Mouse (Mus musculus) urinary bladder, postnatal 14 days (tissue): ENCODE results near the gene Oxsr1.
"Not testable (repeated sequence)": the region's sequence is repeated elsewhere in the genome, so short reads cannot be mapped to it uniquely, and the experiment has no call there.

Source experiments
- DNase-seq: peaks from one replicate; pipeline ENCODE4 v3.0.0; 2021; ENCODE audit warnings: low spot score

Gene Oxsr1

DNA sequence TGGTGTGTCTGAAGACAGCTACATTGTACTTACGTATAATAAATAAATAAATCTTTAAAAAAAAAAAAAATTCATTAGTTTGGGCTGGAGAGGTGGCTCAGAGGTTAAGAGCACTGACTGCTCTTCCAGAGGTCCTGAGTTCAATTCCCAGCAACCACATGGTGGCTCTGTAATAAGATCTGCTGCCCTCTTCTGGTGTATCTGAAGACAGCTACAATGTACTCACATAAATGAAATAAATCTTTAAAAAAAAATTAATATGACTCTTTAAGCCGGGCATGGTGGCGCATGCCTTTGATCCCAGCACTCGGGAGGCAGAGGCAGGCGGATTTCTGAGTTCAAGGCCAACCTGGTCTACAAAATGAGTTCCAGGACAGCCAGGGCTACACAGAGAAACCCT lies 47.4 kb downstream of the Oxsr1 start:
- not testable (repeated sequence) for DNase-seq

DNA sequence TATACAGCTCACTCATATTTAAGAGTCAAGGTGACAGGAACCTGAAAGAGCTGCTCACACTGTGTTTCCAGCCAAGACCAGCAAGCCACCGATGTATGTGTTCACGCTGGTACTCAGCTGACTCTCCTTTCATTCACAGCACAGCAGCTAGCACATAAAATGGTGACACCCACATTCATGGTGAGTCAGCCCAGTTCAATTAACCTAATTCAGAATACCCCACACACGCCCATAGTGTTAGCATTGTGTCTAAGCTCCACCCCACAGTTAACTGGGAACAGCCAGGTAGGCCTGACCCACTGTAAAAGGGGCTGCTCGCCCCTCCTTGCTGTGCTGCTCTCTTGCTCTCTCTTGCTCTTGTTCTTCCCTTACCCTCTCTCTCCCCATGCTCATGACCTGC lies 50.7 kb downstream of the Oxsr1 start:
- DNase-seq: no peak

DNA sequence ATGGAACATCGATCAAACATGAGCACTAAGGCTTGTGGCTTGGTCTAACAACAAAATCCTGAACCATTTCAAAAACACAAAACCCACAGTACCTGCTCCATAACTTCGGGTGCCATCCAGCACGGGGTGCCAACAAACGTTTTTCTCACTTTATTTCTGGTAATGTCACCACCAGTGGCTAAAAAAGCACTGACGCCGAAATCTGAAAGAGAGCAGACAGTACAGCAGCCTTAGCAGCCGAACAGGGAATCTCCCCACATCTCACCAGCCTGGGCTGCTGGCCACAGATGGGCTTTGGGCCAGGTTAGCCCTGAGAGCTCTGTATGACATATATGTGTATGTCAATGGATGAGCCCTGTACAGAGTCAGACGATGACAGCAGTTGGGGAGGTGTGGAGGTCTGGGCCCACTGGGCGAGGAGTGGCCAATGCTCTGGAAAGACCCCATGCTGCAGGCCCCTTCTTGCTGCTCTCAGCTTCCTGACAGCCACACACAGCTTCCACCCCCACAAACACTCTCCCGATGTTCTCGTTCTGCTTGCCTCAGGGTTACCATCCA lies 53.6 kb downstream of the Oxsr1 start:
- DNase-seq: no peak

DNA sequence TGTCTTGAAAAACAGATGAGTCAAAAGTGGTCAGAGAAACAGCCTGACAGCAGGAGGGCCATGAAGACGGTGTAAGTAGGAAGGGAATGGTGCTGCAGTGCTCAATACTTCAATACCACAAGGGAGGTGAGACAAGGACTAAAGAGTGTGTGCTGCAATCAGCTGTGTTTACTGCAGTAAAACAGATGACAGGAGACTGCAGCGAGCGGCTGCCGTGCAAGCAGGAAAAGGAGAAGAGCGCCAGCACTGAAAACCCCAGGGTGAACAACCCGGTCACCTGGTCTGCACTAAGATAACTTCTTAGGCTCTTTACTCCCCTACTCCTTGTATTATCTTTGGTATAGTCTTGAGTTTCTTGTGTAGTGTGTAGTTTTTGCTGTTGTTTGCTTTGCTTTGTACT lies 54.1 kb downstream of the Oxsr1 start:
- no peak for DNase-seq

DNA sequence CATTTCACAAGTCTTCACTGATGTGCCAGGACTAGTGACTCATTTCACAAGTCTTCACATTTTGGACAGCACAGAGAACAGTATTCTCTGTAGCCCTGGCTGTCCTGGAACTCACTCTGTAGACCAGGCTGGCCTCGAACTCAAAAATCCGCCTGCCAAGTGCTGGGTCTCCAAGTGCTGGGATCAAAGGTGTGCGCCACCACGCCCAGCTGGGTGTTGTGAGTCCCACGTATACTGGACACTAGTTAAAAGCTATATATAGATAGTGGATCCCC lies 56.2 kb downstream of the Oxsr1 start:
- DNase-seq: not testable (repeated sequence)

DNA sequence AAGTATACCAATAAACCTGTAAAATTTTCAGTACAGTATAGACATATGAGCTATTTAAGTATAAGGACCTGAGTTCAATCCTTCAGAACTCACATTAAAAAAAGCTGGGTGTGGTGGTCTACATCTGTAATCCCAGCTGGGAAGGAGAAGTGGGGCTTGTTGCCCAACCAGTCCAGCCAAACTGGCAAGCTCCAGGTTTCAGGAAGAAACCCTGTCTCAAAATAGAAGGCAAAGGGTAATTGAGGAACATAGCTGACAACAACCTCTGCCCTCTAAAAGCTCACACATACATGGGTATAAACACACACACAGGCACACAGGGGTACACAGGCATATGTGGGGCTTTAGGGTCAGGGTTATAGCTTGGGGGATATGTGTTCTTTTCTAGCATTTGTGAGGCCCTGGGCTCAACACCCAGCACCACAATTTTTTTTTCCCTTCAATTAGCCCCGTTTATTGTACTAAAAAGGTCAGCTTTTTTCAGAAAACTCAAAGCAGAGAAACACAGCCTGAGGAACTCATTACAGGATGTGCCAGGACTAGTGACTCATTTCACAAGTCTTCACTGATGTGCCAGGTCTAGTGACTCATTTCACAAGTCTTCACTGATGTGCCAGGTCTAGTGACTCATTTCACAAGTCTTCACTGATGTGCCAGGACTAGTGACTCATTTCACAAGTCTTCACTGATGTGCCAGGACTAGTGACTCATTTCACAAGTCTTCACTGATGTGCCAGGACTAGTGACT lies 56.7 kb downstream of the Oxsr1 start:
- DNase-seq: not testable (repeated sequence)

DNA sequence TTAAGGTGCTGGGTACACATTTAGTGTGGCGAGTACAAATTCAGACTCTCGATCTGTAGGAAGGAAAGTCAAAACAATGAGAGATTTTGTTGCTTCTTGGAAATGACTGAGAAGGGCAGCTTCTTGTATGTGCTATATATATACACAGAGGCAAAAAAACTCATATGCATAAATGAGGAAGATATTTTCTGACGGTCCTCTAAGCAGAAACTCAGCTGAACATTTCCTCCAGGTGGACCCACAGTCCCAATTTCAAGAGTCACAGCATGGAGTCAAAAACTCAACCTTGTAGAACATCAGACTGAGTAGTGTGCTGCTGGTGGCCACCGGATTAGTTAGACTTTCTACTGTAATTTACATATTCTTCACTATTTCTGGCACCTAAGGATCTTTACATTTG lies 59.2 kb downstream of the Oxsr1 start:
- no peak for DNase-seq

DNA sequence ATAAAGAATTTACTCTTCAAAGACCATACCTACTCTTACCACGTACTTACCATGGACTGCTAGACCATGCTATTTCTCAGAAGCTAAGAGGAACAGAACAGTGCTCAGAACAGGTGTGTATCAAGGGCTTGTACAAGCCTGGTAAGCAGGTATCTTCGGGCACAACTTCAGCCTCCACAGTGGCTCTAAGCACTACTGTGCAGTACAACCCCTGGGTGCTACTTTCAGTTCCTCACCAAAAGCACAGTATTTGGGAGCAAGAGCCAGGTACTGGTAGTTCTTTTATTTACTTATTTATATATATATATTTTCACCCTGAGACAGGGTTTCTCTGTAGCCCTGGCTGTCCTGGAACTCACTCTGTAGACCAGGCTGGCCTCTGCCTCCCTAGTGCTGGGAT lies 61.4 kb downstream of the Oxsr1 start:
- no peak for DNase-seq

DNA sequence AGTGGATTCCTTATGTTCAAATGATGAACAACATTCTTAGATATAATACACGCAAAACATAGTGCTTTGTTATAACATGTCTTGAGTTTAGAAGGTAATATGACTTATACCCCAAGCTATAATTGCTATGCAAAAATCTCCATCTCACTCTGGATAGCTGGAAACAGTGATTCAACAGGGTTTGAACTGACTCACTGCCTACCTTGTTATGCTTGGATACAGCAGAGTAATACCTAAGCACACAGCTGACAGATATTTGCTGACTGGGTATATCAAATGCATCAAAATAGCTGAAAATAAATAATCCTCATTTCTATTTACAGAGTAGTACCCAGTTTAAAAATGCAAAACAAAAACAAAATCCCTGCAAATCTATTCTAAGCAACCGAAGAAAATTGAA lies 63.4 kb downstream of the Oxsr1 start:
- no peak for DNase-seq

DNA sequence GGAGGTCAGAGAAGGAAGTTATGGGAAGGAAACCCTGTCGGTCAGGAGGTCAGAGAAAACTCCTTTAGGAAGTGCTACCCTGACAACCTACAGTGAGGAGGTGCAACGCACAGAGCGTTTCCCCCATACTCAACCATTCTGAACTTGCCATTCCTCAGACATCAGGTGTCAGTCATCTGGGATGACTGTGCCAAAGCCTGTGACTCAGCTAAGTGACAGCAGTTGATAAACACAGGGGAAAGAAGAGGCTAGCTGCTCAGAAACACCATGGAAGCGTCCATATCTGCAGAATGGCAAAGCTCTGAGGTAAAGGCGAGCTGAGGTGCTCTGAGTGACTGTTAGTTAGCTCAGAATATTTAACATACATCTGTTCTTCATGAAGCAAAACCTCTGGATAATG lies 64.1 kb downstream of the Oxsr1 start:
- no peak for DNase-seq

DNA sequence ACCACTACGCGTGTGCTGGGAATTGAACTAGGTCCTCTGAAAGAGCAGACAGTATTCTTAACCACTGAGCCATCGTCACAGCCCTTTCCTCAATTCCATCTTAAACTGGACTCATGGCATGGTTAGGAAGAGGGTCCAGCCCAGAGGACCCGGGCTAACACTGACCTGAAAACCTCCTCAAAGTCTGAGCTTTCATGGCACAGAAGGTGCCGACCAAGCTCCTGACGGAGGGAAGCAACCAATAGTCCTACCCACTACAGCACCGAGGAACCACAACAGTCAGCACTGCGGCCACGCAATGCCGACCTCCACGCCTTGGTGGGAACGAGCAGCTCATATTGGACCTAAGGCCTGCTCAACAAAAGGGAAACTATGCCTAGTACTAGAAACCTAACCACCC lies 66.1 kb downstream of the Oxsr1 start:
- no peak for DNase-seq

DNA sequence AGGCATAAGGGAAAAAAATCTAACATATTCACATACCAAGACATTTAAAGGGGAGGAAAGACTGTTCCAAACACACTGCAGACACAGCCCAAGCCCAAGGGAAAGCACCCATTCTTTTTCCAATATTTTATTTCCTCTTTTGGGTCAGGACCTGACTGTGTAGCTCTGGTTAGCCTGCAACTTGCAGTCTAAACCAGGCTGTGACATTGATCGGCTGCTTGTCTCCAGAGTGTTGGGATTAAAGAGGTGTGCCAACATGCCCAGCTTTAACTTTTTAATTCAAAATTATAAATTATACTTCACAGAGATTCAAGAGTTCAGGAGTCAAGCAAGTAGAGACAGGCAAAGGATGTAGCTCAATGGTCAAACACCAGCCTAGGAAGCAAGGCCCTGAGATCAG lies 67.1 kb downstream of the Oxsr1 start:
- no peak for DNase-seq

DNA sequence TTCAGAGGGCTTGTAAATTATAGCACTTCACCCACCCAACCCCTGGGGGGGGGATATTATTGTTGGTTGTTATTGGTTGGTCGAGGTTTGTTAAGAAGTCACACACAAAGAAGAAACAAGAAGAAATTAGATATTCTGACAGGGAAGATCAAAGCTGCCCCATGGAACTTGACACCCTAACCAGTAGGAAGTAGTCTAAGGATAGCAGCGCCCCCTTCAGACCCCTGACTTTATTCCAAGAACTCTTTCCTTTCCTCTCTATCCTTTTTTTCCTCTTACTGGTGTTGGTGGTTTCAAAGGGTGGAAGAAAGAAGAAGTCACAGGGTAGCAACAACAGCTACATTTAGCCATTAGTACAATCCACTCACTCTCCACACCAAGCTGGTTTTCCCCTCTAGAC lies 68.0 kb downstream of the Oxsr1 start:
- no peak for DNase-seq

DNA sequence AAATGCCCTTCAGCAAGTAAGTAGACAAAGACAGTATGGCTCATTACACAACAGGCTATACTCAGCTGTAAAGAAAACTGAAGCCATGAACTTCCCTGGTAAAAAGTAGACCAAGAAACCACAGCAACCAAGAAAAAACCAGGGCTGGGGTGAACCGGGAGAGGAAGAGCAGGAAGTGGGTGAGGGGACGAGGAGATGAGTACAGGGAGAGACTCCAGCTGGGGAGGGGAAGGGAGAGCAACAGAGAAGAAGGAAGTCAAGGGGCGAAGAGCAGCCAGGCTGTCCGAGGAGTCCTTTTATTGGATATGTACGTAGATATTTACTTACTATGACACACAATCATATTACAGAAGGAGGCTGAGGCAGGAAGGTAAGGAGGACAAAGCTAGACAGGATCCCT lies 74.2 kb downstream of the Oxsr1 start:
- no peak for DNase-seq

DNA sequence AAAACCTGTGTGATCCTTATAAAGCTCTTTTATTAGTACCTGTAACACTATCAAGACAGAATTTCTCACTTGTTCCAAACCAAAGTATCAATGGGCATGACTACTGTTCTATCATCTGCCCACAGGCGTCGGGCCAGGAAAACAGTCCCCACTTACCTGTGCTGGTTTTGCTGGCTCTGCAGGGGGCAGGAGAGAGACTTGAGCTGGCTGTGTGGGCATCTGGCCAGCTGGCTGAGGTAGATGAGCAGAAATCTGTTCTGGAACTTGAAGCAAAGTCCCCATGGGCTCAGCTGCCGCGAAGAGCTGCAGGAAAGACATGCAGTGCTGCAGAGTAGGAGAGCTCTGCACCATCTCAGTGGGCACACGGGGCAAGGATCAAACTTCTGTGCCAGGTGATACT lies 75.4 kb downstream of the Oxsr1 start:
- peak; percentile 29 for DNase-seq

DNA sequence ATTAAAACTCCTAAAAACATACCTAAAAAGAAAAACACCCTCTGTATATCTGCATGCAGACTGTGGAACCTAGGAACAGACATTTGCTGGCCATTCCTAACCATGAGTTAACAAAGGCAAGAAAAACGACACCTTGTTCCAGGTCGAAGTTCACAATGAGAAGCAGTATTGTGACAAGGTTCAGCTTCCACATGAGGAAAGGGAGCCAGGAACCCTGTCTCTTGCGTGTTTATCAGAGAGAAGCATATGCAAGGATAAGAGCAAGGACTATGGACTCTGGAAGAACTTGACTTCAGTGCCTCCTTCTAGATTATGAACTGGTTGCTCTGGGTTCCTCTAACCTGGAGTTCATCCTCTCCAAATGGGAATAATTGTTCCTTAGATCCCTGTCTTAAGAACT lies 78.2 kb downstream of the Oxsr1 start:
- no peak for DNase-seq

DNA sequence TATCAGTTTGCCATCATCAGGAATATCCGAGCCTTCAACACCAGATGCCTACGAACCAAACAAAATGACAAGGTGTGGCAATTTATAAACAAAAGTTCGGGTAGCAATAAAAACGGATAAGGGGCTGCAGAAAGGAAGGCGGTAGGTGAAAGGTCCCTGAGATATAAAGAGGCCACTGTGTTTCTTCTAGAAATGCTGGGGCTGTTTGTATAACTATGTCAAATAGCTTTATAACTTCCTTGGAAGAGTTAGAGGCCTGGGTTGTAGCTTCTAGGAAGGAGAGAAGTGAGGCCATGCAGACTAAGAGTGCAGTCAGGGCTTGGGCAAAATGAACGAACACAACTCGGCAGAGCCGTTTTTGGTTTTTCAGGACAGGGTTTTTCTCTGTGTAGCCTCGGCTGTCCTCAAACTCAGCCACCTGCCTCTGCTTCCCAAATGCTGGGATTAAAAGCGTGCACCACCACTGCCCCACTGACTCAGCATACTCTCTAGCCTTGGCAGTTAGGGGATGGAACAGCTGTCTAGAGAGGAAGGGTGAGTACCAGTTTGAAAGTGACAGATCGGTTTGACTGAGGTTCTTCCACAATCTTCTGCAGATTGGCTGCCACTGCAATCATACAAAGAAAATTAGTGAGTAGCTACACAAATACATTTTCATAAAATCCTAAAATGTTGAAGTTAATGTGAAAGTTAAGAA lies 80.9 kb downstream of the Oxsr1 start:
- DNase-seq: no peak

DNA sequence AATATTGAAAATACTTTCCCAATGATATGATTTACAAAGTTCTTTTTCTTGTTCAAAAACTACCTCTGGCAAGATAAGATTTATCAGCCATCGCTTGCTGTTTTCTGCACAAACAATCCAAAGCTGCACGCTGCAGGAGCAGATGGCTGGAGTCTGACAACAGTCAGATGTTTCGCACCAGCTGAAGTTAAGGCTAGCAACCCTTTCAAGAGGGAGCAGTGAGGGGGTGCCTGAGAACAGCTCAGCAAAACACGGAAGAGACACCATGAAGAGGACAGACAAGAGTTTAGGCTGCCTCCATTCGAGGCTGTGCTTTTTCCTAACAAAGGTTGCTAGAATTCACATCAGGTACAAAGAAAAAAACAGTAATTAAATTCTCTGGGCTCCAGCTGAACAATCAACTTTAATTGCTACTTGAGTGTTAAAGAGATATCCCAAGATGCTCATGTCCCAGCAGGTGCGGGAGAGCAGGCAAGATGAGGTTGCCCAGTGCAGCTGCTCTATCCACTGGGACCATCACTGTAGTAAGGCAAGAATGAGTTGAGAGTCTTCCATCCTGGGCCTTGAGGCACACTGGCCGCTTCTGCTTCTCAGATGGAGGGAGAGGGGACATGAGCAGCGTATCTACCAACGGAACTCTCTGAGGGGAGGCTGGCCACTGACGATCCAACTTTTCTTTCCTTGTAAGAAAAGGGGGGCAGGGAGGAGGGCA lies 81.8 kb downstream of the Oxsr1 start:
- no peak for DNase-seq

DNA sequence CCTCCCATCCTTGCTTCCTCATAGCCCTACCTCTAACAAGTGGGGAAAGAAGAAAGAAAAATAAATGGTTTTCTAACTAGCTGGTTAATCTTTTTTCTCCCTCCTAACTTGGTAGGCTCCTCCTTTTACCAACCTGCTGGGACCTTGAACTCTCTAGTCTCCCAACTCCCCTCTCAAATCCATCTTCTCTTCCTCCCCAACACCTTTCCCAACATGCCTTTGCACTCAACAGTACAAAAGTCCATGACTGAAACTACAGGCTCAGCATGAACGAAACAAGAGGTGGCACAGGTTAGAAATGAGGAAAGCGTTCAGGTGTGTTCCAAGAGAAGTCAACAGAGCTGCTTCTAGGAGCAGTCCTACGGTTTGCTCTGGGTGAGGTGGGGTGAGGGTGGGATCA lies 83.0 kb downstream of the Oxsr1 start:
- DNase-seq: no peak

DNA sequence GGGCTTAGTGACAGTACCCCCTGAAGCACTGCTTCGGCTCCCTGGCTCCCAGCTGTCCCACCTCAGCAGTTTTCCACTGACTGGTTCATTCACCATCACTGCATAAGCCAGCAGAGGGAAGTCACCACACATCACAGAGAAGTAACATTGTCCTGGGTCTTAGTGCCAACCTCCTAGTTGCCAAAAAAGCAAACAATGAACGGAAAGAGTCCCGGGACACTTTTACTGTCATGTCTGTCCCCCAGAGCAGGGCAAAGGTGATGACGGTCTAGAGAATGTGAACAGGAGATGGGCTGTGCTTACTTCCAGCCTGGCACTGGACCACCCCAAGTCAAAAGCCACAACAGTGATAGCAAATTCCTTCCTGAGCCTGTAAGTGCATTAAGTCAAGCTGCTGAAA lies 83.4 kb downstream of the Oxsr1 start:
- no peak for DNase-seq

DNA sequence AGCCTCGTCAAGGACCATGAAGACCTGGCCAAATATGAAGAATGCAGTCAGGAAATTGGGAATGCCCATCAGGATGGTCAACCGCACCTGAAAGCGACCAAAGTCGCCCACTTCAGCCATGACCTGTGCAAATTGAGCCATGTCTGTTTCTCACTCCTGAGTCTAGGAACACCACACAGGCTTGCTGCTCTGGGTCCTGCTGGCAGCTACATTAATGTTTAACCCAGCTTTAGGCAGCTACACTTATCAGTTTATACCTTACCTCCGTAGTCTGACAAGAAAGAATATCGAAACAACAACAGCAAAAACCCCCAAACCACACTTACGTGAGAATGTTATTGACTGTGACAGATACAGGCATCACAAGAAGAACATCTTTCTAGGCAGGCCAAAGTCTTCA lies 90.7 kb downstream of the Oxsr1 start:
- no peak for DNase-seq

DNA sequence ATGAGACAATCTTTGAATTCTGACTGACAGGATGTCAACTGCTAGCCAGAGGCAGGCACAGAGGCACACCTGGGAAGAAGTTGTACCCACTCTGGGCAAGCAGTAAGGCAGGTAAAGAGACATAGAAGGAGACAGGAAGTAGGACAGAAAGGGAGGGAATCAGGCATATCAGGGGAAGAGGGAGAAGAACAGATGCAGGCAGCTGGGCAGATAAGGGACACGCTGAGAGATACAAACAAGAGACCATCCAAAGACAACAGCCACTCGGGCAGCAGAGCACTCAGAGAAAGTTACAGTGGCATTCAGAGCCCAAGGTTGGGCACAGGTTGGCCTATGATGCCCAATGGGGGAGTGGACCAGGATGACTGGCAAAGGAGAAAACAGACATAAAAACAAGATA lies 91.4 kb downstream of the Oxsr1 start:
- DNase-seq: no peak

DNA sequence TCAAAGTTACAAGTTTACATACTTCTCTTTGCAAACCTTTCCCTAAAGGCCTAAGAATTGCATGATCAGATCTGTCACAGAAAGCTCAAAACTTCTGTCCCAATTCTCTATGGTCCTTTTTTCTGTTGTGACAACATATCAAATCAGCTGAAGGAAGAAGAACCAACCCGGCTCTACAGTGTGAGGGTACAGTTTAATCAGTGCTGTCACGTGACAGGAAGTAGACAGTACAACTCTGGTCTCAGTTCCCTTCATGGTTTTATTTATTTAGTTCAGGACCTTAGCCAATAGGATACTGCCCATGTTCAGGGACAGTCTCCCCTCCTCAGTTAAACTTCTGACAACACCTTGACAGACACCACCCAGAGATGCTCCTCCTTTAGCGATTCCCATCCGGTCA lies 102.0 kb downstream of the Oxsr1 start:
- no peak for DNase-seq
